Mouse (Mus musculus) liver, embryonic 13.5 days (tissue): Measurements from ENCODE around the gene Cchcr1. TPM values are rescaled to one million over a fixed set of nuclear protein-coding genes. Genes with fewer than 3 reads are reported as not detected.
"Not testable (repeated sequence)": the region's sequence is repeated elsewhere in the genome, so short reads cannot be mapped to it uniquely, and the experiment has no call there.

Experiments
- ATAC-seq: fragments of 200-750 bp; cut with Nextera tagmentation; 2 replicates; pipeline ENCODE4 v1.8.0; 2017; ENCODE audit warnings: low read depth, mild to moderate bottlenecking, moderate number of reproducible peaks, moderate library complexity
- DNase-seq: peaks from one replicate; pipeline ENCODE4 v3.0.0; 2022
- H3K27ac ChIP-seq: fragments of 300-500 bp; sonication (generic); 2 replicates; pipeline ENCODE4 v1.5.1; 2015; ENCODE audit warnings: moderate library complexity, mild to moderate bottlenecking, inconsistent platforms
- H3K27me3 ChIP-seq: fragments of 300-500 bp; sonication (generic); 2 replicates; pipeline ENCODE4 v1.6.1; 2015; ENCODE audit warnings: mild to moderate bottlenecking, inconsistent platforms
- H3K36me3 ChIP-seq: fragments of 300-500 bp; sonication (generic); 2 replicates; pipeline ENCODE4 v1.6.1; 2015; ENCODE audit warnings: mild to moderate bottlenecking, inconsistent platforms
- H3K4me1 ChIP-seq: fragments of 300-500 bp; sonication (generic); replicated peaks from 2 replicates; pipeline ENCODE4 v1.6.1; 2015; ENCODE audit warnings: inconsistent platforms
- H3K4me2 ChIP-seq: fragments of 300-500 bp; sonication (generic); 2 replicates; pipeline ENCODE4 v1.6.1; 2015; ENCODE audit warnings: inconsistent platforms, mild to moderate bottlenecking, moderate library complexity
- H3K4me3 ChIP-seq: fragments of 300-500 bp; sonication (generic); replicated peaks from 2 replicates; pipeline ENCODE4 v1.5.1; 2015; ENCODE audit warnings: mild to moderate bottlenecking, inconsistent platforms
- H3K9ac ChIP-seq: fragments of 300-500 bp; sonication (generic); 2 replicates; pipeline ENCODE4 v1.6.1; 2015; ENCODE audit warnings: mild to moderate bottlenecking, inconsistent platforms
- H3K9me3 ChIP-seq: fragments of 300-500 bp; sonication (generic); replicated peaks from 2 replicates; pipeline ENCODE4 v1.6.1; 2016; ENCODE audit warnings: inconsistent platforms
- WGBS: fragments of 180-500 bp; shearing (Covaris S2); methylation state at CpG from one replicate; pipeline ENCODE4 v1.1.7; 2015; ENCODE audit not compliant: insufficient replicate concordance; 5-methylcytosine and 5-hydroxymethylcytosine counted together
- polyA plus RNA-seq: library from polyadenylated mRNA; unstranded; fragments of >200 nt; fragmentation: Nextera tagmentation; extraction: Ambion mirVana; gene quantifications from 2 replicates; pipeline ENCODE4 v1.2.1, GENCODE M21; 2015

The Cchcr1 gene
- polyA plus RNA-seq: 7.5 and 8.8 TPM in 2 replicates

- H3K36me3 ChIP-seq: peaks cover 35% of the 10 kb centered on the region
Measured at GRCm38 (mm10) chr17:35516652-35517500, at the start of gene Cchcr1, which contains the start of gene Tcf19. Gene Cchcr1, plus strand, starts transcription at chr17:35517100. Gene Tcf19, minus strand, starts transcription at chr17:35516824.

DNA sequence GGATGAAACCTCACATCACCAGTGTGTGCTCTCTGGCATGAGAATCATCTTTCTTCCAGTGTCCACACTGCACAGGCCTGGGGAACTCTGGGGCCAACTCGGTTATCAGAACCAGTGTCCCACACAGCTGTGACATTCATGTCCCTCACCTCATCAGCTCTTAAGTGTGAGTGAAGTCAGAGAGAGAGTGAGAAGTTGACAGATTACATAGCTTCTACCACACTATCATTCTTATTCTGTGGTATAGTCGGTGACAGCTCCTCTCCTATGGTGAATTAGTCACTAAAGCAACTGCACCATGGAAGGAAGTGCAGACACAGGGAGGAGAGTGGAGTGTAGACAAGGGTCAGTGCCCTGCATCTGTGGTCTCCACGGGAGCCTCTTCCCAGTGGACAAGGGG, 48.0 kb upstream of the Cchcr1 start:
- H3K4me3 ChIP-seq, H3K4me1 ChIP-seq, H3K4me2 ChIP-seq, H3K36me3 ChIP-seq, H3K27ac ChIP-seq, H3K9me3 ChIP-seq, DNase-seq, ATAC-seq, H3K9ac ChIP-seq: not testable (repeated sequence)
- H3K27me3 ChIP-seq: peaks cover 29% of the 10 kb centered on the region
- 43% methylated on average over 3 of the region's 3 CpGs for WGBS

More at GRCm38 (mm10) chr17:35516652-35517500, at the start of gene Cchcr1, which contains the start of gene Tcf19:
- peak; percentile 95 for ATAC-seq
- Histone ChIP-seq H3K9me3 (no peaks in the 10 kb centered on the region), H3K27ac (peak within 1 kb of the TSS; percentile 83), H3K4me3 (peak within 1 kb of the TSS; percentile 79), H3K4me1 (peaks cover 43% of the 10 kb centered on the region), H3K9ac (peak within 1 kb of the TSS; percentile 85), H3K4me2 (peak within 1 kb of the TSS; percentile 89), H3K27me3 (no peaks in the 10 kb centered on the region)
- peak; percentile 99 for DNase-seq
- WGBS: under 1% methylated on average over 67 of the region's 67 CpGs

GRCm38 (mm10) chr17:35469842-35470751, 46.8 kb upstream of the Cchcr1 start, which contains the start of gene H2-Q10:
Gene H2-Q10, plus strand, starts transcription at chr17:35470089.
- ATAC-seq (peak; percentile 83), DNase-seq (no peak)
- H3K9ac ChIP-seq: peak within 1 kb of the TSS; percentile 41
- H3K9me3 ChIP-seq: no peaks in the 10 kb centered on the region
- H3K27ac ChIP-seq: peak within 1 kb of the TSS; percentile 78
- no peaks in the 10 kb centered on the region for H3K36me3 ChIP-seq
- peak within 1 kb of the TSS; percentile 49 for H3K4me2 ChIP-seq
- peak within 1 kb of the TSS; percentile 44 for H3K4me3 ChIP-seq
- WGBS: 3% methylated on average over 69 of the region's 80 CpGs
- H3K27me3 ChIP-seq: peaks cover 29% of the 10 kb centered on the region
- no peaks in the 10 kb centered on the region for H3K4me1 ChIP-seq

GRCm38 (mm10) chr17:35484066-35484465, 32.8 kb upstream of the Cchcr1 start:
- no peaks in the 10 kb centered on the region for H3K36me3 ChIP-seq
- no peaks in the 10 kb centered on the region for H3K9me3 ChIP-seq
- no peak overlapping the region for H3K27ac ChIP-seq
- 0 out of 2 replicates have a peak, but pooled peaks cover 3% of the 10 kb centered on the region for H3K27me3 ChIP-seq
- H3K4me3 ChIP-seq: no peak overlapping the region
- WGBS: 1% methylated on average over 9 of the region's 9 CpGs
- no peak for DNase-seq
- H3K4me1 ChIP-seq: no peaks in the 10 kb centered on the region
- H3K4me2 ChIP-seq: no peak overlapping the region
- ATAC-seq: no peak
- H3K9ac ChIP-seq: no peak overlapping the region

DNA sequence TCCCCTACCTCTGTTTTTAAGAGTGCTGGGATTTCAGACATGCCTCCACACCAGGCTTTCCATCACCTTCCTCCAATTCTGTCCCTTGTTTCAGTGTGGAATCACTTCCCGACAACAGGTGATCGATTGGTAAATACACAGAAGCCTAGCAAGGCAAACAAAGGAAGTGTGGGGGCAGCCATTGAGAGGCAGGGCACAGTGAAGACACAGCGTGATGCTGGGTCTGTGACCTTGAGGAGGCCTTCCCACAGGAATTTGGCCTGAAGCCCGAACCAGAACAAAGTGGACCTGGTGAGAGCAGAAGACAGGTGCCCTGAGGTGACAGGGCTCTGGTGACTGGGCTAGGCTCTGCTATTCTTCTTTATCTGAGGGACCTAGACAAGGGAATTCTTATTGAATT, 31.2 kb upstream of the Cchcr1 start:
- DNase-seq (no peak), ATAC-seq (no peak)
- Histone ChIP-seq H3K4me2 (no peak overlapping the region), H3K36me3 (no peaks in the 10 kb centered on the region), H3K9ac (no peak overlapping the region), H3K27me3 (peaks cover 3% of the 10 kb centered on the region; the same call in 1 of the 2 replicates), H3K27ac (no peak overlapping the region), H3K9me3 (no peaks in the 10 kb centered on the region), H3K4me3 (no peak overlapping the region), H3K4me1 (no peaks in the 10 kb centered on the region)
- WGBS: 39% methylated on average over 4 of the region's 4 CpGs

GRCm38 (mm10) chr17:35486726-35487125, 30.2 kb upstream of the Cchcr1 start:
- H3K4me1 ChIP-seq: no peaks in the 10 kb centered on the region
- H3K27me3 ChIP-seq: peaks cover 3% of the 10 kb centered on the region; the same call in 1 of the 2 replicates
- no peak overlapping the region for H3K9ac ChIP-seq
- DNase-seq (no peak), ATAC-seq (no peak)
- no peak overlapping the region for H3K4me3 ChIP-seq
- no peak overlapping the region for H3K27ac ChIP-seq
- WGBS: 34% methylated on average over 10 of the region's 10 CpGs
- H3K9me3 ChIP-seq: no peaks in the 10 kb centered on the region
- H3K36me3 ChIP-seq: no peaks in the 10 kb centered on the region
- no peak overlapping the region for H3K4me2 ChIP-seq

- H3K4me1 ChIP-seq: no peaks in the 10 kb centered on the region
- no peak overlapping the region for H3K4me2 ChIP-seq
- H3K27me3 ChIP-seq: peaks cover 3% of the 10 kb centered on the region; the same call in 1 of the 2 replicates
- 61% methylated on average over 2 of the region's 2 CpGs for WGBS
- no peaks in the 10 kb centered on the region for H3K9me3 ChIP-seq
- no peak overlapping the region for H3K27ac ChIP-seq
- H3K4me3 ChIP-seq: no peak overlapping the region
- no peak for ATAC-seq
- no peaks in the 10 kb centered on the region for H3K36me3 ChIP-seq
- H3K9ac ChIP-seq: no peak overlapping the region
- DNase-seq: no peak
Measured at GRCm38 (mm10) chr17:35488041-35488440, 28.9 kb upstream of the Cchcr1 start.

DNA sequence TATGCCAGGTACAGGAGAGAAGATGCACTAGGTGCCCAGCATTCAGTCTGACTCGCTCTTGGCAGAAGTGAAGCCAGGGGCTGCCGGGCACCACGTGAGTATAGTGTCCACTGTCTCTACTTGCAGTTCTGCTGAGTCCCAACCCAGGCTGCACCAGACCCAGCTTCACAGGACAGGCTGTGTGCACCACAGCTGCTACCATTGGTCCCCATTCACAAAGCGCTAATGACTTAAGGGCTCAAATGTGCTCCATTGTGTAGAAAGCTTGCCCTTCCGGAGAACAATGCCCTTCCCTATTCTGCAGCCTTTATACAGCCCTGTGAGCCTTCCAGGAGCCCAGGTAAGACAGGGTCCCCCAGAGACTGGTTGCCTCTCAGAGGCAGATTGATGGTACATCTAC, 26.6 kb upstream of the Cchcr1 start:
- 61% methylated on average over 5 of the region's 5 CpGs for WGBS
- Histone ChIP-seq H3K27me3 (peaks cover 3% of the 10 kb centered on the region; the same call in 1 of the 2 replicates), H3K9ac (no peak overlapping the region), H3K27ac (no peak overlapping the region), H3K4me3 (no peak overlapping the region), H3K4me2 (no peak overlapping the region), H3K9me3 (no peaks in the 10 kb centered on the region), H3K4me1 (no peaks in the 10 kb centered on the region), H3K36me3 (no peaks in the 10 kb centered on the region)
- ATAC-seq (no peak), DNase-seq (no peak)

DNA sequence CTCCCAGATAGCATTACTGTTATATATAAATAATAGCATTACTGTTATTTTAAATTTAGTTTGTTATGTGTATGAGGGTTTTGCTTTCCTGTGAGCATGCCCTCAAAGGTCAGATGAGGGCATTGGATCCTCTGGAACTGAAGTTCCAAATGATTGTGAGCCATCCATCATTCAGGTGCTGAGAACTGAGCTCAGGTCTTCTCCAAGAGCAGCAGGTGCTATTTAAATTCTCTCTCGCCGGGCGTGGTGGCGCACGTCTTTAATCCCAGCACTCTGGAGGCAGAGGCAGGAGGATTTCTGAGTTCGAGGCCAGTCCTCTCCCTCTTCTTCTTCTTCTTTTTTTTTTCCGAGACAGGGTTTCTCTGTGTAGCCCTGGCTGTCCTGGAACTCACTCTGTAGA, 19.8 kb upstream of the Cchcr1 start:
- ATAC-seq (no peak), DNase-seq (no peak)
- Histone ChIP-seq H3K4me1 (no peaks in the 10 kb centered on the region), H3K9ac (no peak overlapping the region), H3K9me3 (no peaks in the 10 kb centered on the region), H3K36me3 (no peaks in the 10 kb centered on the region), H3K4me2 (no peak overlapping the region), H3K27me3 (peaks cover 3% of the 10 kb centered on the region; the same call in 1 of the 2 replicates), H3K27ac (no peak overlapping the region), H3K4me3 (no peak overlapping the region)
- 77% methylated on average over 7 of the region's 7 CpGs for WGBS

GRCm38 (mm10) chr17:35502226-35502625, 14.7 kb upstream of the Cchcr1 start:
- Histone ChIP-seq H3K4me1 (no peaks in the 10 kb centered on the region), H3K27me3 (peaks cover 48% of the 10 kb centered on the region), H3K36me3 (no peaks in the 10 kb centered on the region), H3K4me2 (no peak overlapping the region), H3K9me3 (no peaks in the 10 kb centered on the region), H3K9ac (no peak overlapping the region), H3K27ac (no peak overlapping the region), H3K4me3 (no peak overlapping the region)
- ATAC-seq (no peak), DNase-seq (no peak)
- WGBS: 16% methylated on average over 6 of the region's 6 CpGs

DNA sequence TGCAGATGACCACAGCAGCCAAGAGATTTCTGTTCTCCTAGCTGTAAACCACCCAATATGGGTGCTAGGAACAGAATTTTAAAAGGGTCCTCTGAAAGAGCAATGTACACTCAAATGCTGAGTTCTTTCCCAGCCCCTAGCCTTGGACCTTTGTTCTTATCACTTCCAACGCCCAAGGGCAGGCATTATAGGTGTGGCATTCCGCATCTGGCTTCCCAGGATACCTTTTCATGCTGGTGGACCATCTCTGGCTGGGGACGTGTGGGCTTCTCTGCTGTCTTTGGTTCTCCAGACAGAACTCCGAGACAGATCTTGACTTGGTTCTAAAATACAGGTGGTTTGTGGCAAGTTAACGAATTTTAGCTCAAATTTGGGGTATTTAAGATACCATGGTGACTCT, 14.1 kb upstream of the Cchcr1 start:
- Histone ChIP-seq H3K4me3 (no peak overlapping the region), H3K4me1 (no peaks in the 10 kb centered on the region), H3K27ac (no peak overlapping the region), H3K9ac (no peak overlapping the region), H3K9me3 (no peaks in the 10 kb centered on the region), H3K36me3 (no peaks in the 10 kb centered on the region), H3K4me2 (no peak overlapping the region), H3K27me3 (peaks cover 53% of the 10 kb centered on the region)
- WGBS: 39% methylated on average over 5 of the region's 5 CpGs
- DNase-seq (no peak), ATAC-seq (no peak)
